Mouse (Mus musculus): Measurements from ENCODE around the gene Pim1. TPM values are rescaled to one million over a fixed set of nuclear protein-coding genes. Genes with fewer than 3 reads are reported as not detected.

Pim1 gene
- polyA plus RNA-seq, 1 experiment from 2014 or later, result 16.0 TPM

- Histone ChIP-seq H3K4me1 (ENCODE audit: insufficient read depth) (peaks cover 6% of the 10 kb centered on the region; the same call in 1 of the 2 replicates), H3K36me3 (ENCODE audit: insufficient read depth) (no peaks in the 10 kb centered on the region), H3K27ac (ENCODE audit: low read depth) (no peak overlapping the region), H3K9me3 (ENCODE audit: low read depth, low read length) (peaks cover 3% of the 10 kb centered on the region; the same call in 1 of the 2 replicates), H3K27me3 (ENCODE audit: insufficient read depth, low read length) (no peaks in the 10 kb centered on the region), H3K4me2 (no peak overlapping the region), H3K4me3 (ENCODE audit: low read depth, low read length) (no peak overlapping the region), H3K9ac (no peak overlapping the region)
- peak; percentile 70 for DNase-seq
- peak; percentile 68 for TF ChIP-seq CTCF (IDR thresholded peaks at IDR 0.05; ENCODE audit: low read depth)
- no peak for ATAC-seq (ENCODE audit: insufficient read depth)
- WGBS, result 65% methylated on average over 8 of the region's 8 CpGs
Measured at GRCm38 (mm10) chr17:29528568-29529187, 38.1 kb downstream of the Pim1 start.

GRCm38 (mm10) chr17:29530508-29530907 is 40.0 kb downstream of the Pim1 start:
- no peaks in the 10 kb centered on the region for H3K27me3 ChIP-seq (ENCODE audit: insufficient read depth, low read length)
- no peak overlapping the region for H3K9ac ChIP-seq
- H3K9me3 ChIP-seq (ENCODE audit: low read depth, low read length), result peaks cover 3% of the 10 kb centered on the region; the same call in 1 of the 2 replicates
- ATAC-seq (ENCODE audit: insufficient read depth), result no peak
- whole genome bisulfite sequencing, result 75% methylated on average over 6 of the region's 6 CpGs
- DNase-seq, result no peak
- no peak overlapping the region for H3K27ac ChIP-seq (ENCODE audit: low read depth)
- TF ChIP-seq CTCF (IDR thresholded peaks at IDR 0.05; ENCODE audit: low read depth), result no peak
- peaks cover 6% of the 10 kb centered on the region; the same call in 1 of the 2 replicates for H3K4me1 ChIP-seq (ENCODE audit: insufficient read depth)
- H3K4me2 ChIP-seq, result no peak overlapping the region
- no peaks in the 10 kb centered on the region for H3K36me3 ChIP-seq (ENCODE audit: insufficient read depth)
- no peak overlapping the region for H3K4me3 ChIP-seq (ENCODE audit: low read depth, low read length)

- WGBS, result 75% methylated on average over 9 of the region's 9 CpGs
- no peak for DNase-seq
- Histone ChIP-seq H3K9ac (no peak overlapping the region), H3K36me3 (ENCODE audit: insufficient read depth) (no peaks in the 10 kb centered on the region), H3K4me1 (ENCODE audit: insufficient read depth) (peaks cover 6% of the 10 kb centered on the region; the same call in 1 of the 2 replicates), H3K9me3 (ENCODE audit: low read depth, low read length) (no peaks in the 10 kb centered on the region), H3K4me2 (no peak overlapping the region), H3K4me3 (ENCODE audit: low read depth, low read length) (no peak overlapping the region), H3K27me3 (ENCODE audit: insufficient read depth, low read length) (no peaks in the 10 kb centered on the region), H3K27ac (ENCODE audit: low read depth) (no peak overlapping the region)
- ATAC-seq (ENCODE audit: insufficient read depth), result no peak
- TF ChIP-seq CTCF (IDR thresholded peaks at IDR 0.05; ENCODE audit: low read depth), result peak; percentile 29
Measured at GRCm38 (mm10) chr17:29531278-29531677, 40.7 kb downstream of the Pim1 start.

GRCm38 (mm10) chr17:29531757-29532384 is 41.3 kb downstream of the Pim1 start:
- DNase-seq (peak; percentile 64), ATAC-seq (ENCODE audit: insufficient read depth) (no peak)

DNA sequence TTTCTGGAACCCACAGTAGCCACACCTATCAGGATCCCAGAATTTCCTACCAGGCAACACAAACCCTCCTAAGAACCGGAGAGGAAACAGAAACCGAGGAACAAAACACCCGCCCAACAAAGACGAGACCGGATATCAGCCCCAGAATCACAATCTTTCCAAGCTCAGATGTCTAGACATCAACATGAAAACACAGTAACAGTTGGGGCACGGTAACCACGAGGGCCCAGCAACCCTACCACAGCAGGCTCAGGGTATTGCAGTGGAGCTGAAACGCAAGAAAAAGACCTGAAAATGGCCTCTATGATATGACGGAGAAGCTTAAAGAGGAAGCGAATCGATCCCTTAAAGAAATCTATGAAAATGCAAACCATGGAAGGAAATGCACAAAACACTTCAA is 43.3 kb downstream of the Pim1 start:
- no peak overlapping the region for H3K4me3 ChIP-seq (ENCODE audit: low read depth, low read length)
- no peaks in the 10 kb centered on the region for H3K9me3 ChIP-seq (ENCODE audit: low read depth, low read length)
- DNase-seq (no peak), ATAC-seq (ENCODE audit: insufficient read depth) (no peak)
- WGBS, result 91% methylated on average over 11 of the region's 11 CpGs
- H3K4me1 ChIP-seq (ENCODE audit: insufficient read depth), result peaks cover 6% of the 10 kb centered on the region; the same call in 1 of the 2 replicates
- H3K27ac ChIP-seq (ENCODE audit: low read depth), result no peak overlapping the region
- no peak overlapping the region for H3K4me2 ChIP-seq
- no peaks in the 10 kb centered on the region for H3K36me3 ChIP-seq (ENCODE audit: insufficient read depth)
- H3K27me3 ChIP-seq (ENCODE audit: insufficient read depth, low read length), result no peaks in the 10 kb centered on the region
- TF ChIP-seq CTCF (IDR thresholded peaks at IDR 0.05; ENCODE audit: low read depth), result no peak
- no peak overlapping the region for H3K9ac ChIP-seq

More at GRCm38 (mm10) chr17:29531757-29532384, 41.3 kb downstream of the Pim1 start:
- Histone ChIP-seq H3K9ac (no peak overlapping the region), H3K36me3 (ENCODE audit: insufficient read depth) (no peaks in the 10 kb centered on the region), H3K27me3 (ENCODE audit: insufficient read depth, low read length) (no peaks in the 10 kb centered on the region), H3K4me1 (ENCODE audit: insufficient read depth) (peaks cover 6% of the 10 kb centered on the region; the same call in 1 of the 2 replicates), H3K27ac (ENCODE audit: low read depth) (no peak overlapping the region), H3K9me3 (ENCODE audit: low read depth, low read length) (no peaks in the 10 kb centered on the region), H3K4me3 (ENCODE audit: low read depth, low read length) (no peak overlapping the region), H3K4me2 (no peak overlapping the region)
- WGBS, result 47% methylated on average over 10 of the region's 10 CpGs
- no peak for TF ChIP-seq CTCF (IDR thresholded peaks at IDR 0.05; ENCODE audit: low read depth)

- Histone ChIP-seq H3K9ac (no peak overlapping the region), H3K36me3 (ENCODE audit: insufficient read depth) (no peaks in the 10 kb centered on the region), H3K4me3 (ENCODE audit: low read depth, low read length) (no peak overlapping the region), H3K27ac (ENCODE audit: low read depth) (no peak overlapping the region), H3K9me3 (ENCODE audit: low read depth, low read length) (no peaks in the 10 kb centered on the region), H3K4me2 (no peak overlapping the region), H3K27me3 (ENCODE audit: insufficient read depth, low read length) (no peaks in the 10 kb centered on the region), H3K4me1 (ENCODE audit: insufficient read depth) (no peaks in the 10 kb centered on the region)
- DNase-seq, result no peak
- no peak for TF ChIP-seq CTCF (IDR thresholded peaks at IDR 0.05; ENCODE audit: low read depth)
- 87% methylated on average over 8 of the region's 8 CpGs for WGBS
- ATAC-seq (ENCODE audit: insufficient read depth), result no peak
Measured at GRCm38 (mm10) chr17:29540426-29540825, 49.9 kb downstream of the Pim1 start.

- 34% methylated on average over 14 of the region's 14 CpGs for WGBS
- Histone ChIP-seq H3K27ac (ENCODE audit: low read depth) (peak overlapping the region; percentile 52; the same call in 1 of the 2 replicates), H3K4me1 (ENCODE audit: insufficient read depth) (no peaks in the 10 kb centered on the region), H3K9ac (no peak overlapping the region), H3K36me3 (ENCODE audit: insufficient read depth) (no peaks in the 10 kb centered on the region), H3K9me3 (ENCODE audit: low read depth, low read length) (no peaks in the 10 kb centered on the region), H3K4me3 (ENCODE audit: low read depth, low read length) (no peak overlapping the region), H3K4me2 (no peak overlapping the region), H3K27me3 (ENCODE audit: insufficient read depth, low read length) (no peaks in the 10 kb centered on the region)
- TF ChIP-seq CTCF (IDR thresholded peaks at IDR 0.05; ENCODE audit: low read depth), result no peak
- DNase-seq (peak; percentile 92), ATAC-seq (ENCODE audit: insufficient read depth) (peak; percentile 88)
Measured at GRCm38 (mm10) chr17:29541419-29541818, 50.9 kb downstream of the Pim1 start.

Measured in lung, embryonic 14.5 days (tissue).